Mouse (Mus musculus) cerebellum, adult 11 months (tissue): Measurements from ENCODE around the gene Lars2.
"Not testable (repeated sequence)": the region's sequence is repeated elsewhere in the genome, so short reads cannot be mapped to it uniquely, and the experiment has no call there.

Experiments used
- DNase-seq: peaks from one replicate; pipeline ENCODE4 v3.0.0; 2022

Gene Lars2

DNA sequence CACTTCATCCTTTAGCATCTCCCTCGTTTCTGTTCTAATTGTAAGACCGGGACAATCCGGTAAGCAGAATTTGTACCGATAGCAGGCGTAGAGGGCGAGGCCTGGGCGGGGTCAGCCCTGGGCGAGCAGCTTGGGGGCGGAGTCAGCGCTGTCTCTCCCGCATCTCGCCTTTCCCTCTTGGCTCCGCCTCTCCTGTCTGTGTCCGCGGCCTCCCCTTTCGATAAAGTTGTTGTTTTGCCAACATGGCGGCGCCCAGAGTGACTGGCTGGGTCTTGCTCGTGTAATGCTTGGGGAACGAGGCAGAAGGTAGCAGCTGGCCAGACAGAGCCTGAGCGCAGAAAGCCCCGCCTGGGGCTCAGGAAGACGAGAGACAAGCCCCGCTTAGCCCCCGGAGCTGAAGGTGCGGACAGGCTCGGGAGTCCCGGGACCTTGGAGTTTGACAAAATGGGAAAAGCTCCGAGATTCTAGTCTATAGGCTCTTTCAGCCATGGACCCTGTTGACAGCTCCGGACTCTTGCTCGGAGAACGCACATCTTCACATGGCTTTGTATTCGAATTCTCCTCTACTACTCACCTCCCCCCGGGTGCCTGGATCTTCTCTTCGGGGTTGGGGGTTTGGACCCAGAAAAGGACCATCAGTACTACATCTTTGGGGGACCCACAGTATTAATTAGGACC is at the start of gene Lars2:
Gene Lars2 (plus strand): TSS at position 220 of the 678 bp plus-strand sequence.
- peak; percentile 91 for DNase-seq

DNA sequence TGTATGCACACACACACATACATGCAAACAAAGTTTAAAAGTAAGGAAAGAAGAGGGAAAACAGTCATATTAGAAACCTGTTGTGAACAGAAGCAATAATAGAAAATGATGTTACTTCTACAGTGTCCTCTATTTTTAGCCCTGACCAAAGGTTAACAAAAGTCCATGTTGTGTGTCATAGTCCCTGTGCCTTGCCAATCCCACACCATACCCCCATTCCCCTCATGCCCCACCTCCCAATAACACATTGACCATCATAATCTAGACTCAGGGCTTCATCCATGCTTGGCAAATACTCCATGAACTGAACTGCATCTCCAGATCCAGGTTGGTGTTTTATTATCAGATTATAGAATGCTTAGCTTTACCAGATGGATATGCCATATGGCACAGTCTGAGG is 40.6 kb upstream of the Lars2 start:
- DNase-seq: no peak

DNA sequence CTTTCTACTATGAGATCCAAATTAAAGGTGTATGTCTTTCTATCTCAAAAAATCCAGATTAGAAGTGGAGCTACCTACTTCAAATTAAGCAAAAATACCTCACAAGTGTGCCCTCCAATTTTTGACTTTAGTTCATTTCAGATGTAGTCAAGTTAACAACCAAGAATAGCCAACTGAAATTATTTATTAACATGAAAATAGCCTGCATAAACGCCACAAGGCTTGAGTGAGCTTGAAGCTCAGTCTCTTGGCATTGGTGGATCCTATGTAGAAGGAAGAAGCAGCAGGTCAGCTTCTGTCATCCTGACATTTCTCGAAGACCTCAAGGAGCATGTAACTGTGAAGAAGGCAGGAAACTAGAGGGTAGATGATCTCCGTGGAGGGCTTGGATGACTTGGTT is 38.4 kb upstream of the Lars2 start:
- DNase-seq: no peak

DNA sequence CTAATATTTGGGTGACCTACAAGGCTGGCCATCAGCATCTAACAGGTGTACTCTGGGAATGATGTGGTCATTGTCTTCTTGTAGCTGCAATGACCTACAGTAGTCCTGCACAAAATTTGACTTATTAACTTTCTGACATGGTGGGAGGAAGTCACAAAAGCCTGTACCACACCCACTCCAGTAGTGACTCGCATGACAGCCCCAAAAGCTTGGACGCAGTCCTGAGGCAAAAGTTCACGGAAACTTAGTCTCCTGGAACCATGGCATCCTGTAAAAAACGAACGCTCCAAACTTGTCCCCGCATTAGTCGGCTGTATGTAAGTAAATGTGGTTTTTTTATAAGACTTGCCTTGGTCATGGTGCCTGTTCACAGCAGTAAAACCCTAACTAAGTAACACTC is 36.9 kb upstream of the Lars2 start:
- no peak for DNase-seq

DNA sequence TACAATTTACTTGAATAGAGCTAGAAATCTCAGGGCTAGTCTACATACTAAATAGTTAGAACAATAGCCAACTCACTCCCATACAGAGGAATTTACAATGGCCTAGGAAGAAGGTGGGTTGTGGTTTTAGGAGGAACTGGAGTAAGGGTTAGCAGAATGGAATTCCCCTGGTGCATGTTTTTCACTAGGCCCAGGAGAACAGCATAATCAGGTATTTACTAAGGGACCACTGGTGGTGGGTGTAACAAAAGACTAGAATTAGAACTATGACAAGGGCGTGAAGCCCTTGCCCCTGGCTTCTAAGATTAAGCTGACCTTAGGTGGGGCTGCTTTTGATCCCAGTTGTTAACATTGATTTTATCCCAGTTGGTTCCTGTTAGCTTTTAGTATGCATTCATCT is 36.5 kb upstream of the Lars2 start:
- DNase-seq: not testable (repeated sequence)

DNA sequence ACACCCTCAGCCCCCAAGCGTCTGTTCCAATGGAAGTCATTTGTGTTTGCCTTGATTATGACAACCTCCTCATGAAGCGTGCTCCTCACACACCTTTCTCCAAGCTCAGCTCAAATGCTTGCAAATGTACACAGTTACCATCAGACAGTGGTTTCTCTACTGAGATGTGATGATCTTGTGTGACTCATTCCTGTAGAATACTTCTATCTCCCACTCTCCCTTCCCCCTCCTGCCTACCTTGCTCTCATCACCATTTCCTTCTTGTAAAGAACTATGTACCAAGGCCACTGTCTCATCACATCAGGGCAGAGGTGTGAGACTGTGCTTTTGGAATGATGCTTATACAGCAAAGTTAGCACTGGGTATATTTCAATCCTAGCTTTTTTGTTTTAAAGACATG is 33.2 kb upstream of the Lars2 start:
- DNase-seq: no peak

DNA sequence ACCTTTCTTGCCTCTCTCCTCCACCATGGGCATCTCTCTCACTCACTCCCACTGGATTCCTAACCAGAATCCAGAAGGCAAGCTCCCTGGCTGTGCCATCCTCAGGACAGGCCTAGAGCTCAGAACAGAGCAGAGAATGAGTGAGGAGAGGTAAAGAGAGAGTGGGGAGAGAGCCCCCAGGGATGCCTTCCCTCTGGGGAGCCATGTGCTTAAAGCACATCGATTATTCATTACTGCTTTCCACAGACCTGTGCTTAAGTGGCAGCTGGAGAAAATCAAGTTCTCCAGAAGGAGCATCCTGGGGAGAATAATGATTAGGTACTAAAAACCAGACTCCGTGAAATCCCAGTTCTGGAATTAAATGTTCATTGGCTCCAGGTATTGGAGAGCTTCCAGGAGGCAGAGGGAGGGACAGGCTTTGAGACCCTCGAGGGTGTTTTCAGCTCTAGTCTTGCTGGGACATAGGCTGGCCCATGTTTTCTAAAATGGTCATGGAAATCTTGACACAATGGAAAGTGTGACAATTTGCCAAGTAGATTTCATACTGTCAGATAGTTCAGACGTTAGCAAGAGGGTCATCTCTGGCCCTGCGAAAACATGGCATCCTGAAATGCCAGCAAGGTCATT is 31.6 kb upstream of the Lars2 start:
- DNase-seq: no peak

DNA sequence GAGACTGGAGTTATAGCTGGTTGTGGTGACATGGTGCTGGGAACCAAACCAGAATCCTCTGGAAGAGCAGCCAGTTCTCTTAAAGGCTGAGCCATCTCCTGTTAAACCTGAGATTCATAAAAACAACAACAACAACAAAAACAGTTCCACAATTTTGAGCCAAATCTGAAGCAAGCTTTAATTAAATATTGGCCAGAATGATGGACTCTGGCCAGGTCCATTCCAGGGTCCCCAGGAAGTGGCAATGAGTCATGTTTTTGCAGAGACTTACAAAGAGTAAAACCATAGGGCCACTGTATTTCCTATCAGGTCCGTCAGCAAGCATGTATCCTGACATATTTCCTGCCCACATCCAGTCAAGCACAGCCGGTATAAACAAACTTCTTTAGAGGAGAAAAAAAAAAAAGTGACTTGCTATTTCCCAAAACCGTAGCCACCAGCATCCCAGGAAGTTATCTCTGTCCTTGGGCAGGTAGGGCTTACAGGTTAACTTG is 27.0 kb upstream of the Lars2 start:
- DNase-seq: no peak

DNA sequence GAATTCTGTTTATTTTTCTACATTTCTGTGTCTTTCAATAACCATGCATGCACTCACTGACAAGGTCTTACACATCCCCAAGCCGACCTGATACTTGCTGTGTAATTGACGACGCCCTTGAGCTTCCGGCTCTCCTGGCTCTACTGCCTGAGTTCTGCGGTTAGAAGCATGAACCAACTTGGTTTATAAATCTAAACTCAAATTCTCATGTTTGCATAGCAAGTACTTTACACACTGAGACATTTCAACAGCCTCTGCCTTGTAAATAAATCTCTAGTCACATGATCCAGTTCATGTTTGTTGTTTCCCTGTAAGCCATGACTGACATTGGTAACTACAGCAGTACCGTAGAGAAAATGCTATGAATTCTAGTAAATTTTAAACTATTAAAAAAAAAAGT is 25.5 kb upstream of the Lars2 start:
- DNase-seq: no peak

DNA sequence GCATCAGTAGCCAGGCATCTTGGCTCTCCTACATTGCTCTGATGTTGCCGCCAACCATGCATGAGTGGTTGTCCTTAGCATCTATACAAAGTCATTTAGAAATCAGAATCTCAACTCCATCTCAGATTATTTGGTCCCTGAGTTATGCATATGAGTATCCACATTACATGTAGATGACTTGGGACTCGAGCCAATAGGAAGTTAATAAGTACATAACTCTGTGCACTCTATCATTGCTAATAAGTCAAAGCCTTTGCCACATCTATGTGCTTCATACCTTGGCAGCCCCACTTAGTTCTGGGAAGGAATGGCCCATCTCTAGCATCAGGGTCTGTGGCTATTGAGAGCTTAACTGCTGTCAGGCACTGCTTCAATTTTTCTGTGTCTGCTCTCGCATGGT is 23.7 kb upstream of the Lars2 start:
- no peak for DNase-seq

DNA sequence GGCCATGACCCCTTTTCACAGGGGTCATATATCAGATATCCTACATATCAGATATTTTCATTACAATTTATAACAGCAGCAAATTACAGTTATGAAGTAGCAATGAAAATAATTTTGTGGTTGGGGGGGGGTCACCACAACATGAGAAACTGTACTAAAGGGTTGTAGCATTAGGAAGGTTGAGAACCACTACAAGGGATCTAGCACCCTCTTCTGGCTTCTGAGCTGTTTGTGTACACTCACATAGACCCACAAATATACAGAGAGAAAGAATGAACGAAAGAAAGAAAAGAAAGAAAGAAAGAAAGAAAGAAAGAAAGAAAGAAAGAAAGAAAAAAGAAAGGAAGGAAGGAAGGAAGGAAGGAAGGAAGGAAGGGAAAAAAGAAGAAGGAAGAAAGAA is 17.4 kb upstream of the Lars2 start:
- not testable (repeated sequence) for DNase-seq

DNA sequence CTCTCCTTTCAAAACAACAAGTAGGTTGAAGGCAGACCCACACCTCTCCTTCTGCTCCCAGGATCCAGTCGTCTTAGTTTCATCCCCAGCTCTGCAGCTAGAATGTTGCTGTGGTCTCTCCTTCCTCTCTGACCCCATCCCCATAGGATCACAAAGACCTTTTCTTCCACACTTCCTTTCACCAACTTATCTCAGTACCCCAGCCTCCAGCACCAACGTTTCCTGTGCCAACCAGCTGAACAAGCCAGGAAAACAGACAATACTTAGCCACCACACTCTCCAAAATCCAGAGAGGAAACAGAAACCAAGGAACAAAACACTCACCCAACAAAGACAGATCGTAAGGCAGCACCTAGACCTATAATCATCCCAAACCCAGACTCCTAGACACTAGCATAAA is 6.7 kb upstream of the Lars2 start:
- DNase-seq: no peak

DNA sequence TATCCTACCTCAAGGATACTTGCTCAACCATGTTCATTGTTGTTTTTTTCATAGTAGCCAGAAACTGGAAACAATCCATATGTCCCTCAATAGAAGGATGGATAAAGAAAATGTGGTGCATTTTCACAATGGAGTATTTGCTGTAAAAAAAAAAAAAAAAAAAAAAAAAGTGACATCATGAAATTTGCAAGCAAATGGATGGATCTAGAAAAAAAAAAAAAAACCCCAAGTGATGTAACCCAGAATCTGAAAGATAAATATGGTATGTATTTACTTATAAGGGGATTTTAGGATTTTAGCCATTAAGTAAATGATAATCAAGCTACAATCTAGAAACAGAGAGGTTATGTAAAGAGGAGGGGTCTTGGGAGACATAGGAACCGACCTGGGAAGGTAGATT is 1.4 kb upstream of the Lars2 start:
- DNase-seq: no peak

DNA sequence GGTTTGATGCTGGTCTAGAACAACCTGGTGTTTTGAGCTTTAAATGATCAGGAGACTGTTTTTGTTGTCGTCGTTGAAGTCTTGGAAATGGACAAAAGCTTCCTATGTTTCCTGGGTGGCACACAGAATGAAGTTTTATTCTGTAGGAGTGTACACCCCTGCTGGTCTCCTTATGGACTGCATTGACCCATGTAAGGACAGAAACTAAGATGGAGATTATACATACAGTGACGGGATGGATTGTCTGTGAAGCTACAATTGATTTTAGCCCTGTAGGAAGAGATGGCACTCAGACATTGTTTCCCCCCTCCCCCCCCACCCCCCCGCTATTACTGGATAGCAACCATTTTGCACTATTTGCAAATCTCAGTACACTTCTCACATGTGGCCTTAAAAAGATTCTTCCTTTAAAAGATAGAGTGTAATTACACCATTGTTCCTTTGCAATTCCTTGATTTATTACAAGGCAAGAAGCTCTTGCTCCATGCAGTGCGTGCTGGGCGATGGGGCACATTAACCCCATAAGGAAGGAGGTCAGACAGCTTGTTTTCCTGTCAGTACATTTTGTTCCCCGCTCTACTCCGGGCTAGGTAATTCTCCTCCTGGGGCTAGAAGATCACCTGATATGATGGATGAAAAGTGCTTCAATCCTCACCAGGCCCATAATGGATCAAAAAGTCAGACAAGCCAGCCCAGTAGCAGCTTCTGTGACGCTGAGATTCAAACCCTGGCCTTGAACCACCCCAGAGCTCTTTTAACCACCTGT is 602 bp upstream of the Lars2 start:
- no peak for DNase-seq

DNA sequence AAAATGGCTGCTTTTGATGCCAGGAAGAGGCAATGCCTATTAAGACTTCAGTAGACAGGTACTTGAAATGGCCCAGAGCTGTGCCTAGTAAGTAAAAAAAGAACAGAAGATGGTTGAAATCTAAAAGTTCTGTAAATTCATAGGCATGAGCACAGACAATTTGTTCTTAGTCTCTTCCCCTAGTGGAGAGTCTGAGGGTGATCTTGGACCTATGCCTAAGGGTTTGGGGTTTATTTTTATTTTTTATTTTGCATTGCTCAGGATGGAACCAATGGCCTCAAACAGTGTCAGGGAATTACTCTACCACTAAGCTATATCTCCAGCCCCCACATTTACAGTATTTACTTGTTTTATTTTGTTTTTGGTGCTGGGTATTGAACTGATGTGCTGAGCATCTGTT is 909 bp downstream of the Lars2 start:
- DNase-seq: no peak

DNA sequence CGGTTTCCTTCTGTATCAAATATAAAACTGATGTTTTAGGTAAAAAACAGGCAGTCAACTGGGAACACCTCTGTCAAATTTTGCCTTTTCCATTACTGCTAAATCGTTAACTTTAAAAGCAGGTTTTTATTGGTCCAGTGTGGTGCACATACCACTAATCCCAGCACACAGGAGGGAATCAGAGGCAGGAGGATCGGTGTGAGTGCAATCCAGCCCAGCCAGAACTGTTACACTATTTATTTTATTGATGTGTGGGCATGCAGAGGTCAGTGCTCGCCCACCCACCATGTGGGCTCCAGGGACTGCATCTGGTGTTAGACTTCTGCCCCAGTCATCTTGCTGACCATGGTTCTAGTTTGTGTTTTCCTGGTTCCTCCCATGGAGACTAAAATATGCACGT is 15.7 kb downstream of the Lars2 start:
- DNase-seq: no peak

DNA sequence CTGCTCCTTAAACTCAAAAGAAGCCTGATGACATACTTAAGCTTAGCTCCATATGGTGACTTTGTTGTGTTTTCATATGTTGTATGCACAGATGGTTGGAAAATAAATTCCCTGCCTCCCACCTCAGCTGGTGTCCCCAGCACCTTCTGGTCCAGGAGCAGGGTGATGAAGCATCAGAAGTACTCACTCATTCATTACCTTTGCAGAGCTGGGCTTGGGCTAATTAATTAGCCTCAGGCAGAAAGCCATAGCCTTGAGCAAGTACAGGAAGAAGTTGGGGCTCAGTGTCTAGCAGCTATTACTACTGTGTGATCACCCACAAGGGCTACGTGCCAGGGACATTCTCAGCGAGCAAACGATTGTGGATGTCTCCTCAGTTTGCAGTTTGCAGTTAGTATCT is 18.0 kb downstream of the Lars2 start:
- peak; percentile 46 for DNase-seq

DNA sequence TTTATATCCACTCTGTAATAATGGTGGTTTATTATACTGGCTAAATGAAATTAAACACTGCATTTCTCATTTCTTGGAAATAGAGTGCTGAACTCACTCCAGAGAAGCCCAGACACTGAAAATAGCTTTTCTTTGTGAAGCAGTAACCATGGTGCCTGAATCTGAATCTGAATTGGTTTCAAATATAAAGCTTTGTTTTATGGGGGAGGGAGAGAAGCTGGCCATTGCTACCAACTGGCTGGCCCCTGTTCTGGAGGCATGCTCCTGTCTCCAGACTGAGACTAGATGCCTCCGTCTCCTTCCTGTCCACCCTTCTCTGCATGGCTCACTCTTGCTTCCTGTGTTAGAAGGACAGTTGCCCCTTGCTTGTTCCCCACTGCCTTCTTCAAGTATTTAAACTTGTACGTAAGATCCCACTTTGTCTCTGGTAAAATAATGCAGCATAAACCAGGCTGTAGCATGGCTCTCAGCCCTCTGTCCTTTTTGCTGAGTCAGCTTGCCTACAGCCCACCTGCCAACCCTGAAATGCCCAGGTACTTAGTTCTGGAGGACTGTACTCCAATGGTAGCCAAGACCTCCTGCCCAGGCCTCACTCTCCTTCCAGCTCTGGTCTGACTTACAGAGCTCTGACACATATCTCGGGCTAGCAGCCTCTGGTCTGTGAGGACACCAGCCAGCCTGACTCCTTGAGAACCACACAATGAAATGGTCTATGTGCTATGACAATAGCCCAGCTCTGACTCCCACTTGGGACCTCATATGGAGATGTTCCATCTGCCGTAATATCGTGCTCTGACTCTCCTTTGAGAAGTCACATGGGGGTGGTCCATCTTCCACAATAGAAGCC is 18.8 kb downstream of the Lars2 start:
- no peak for DNase-seq

DNA sequence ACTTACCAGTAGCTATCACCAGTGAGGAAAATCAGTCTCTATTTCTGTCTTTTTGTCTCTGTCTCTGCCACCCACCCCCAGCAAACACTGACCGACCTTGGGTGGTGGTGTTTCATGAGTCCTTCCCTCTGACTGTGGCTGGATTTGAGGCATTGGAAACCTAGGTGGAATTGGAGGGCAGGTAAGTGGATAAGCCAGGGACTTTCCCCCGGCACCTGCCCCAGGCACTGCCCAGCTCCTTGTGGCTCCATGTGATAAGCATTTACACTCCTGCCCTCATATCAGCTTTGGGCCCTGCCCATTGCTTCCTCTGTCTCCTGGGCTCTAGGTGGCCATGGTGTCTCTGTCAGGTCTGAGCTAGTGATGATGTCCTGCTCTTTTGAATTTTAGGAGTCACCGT is 19.6 kb downstream of the Lars2 start:
- no peak for DNase-seq

DNA sequence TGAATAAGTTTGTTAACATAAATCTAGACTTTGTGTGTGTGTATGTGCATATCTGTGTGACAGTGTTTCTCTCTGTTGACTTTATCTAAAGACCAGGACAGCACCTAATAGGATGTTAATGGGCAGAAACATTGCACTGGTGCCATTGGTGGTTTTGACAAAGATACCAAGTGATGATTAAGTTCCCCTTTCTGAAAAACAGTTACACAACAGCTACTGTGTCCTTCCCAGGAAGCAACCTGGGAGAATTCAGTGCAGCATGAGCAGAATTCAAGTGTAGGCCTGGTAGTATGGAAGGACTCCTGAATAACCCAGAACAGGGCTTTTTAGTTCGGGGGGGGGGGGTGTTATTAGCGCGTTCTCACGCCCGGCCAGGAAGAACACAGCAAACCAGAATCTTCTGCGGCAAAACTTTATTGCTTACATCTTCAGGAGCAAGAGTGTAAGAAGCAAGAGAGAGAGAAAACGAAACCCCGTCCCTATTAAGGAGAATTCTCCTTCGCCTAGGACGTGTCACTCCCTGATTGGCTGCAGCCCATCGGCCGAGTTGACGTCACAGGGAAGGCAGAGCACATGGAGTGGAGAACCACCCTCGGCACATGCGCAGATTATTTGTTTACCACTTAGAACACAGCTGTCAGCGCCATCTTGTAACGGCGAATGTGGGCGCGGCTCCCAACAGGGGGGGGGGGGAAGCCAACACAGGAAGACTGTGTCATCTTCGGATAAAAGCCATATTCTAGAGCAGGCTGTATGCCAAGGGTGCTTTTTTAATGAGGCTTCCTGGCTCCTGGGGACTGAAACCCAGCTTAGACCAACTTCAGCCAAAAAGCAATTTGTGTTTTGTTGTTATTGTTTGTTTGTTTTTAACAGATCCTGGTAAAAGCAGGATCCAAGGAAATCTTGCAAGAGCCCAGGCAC is 21.6 kb downstream of the Lars2 start:
- DNase-seq: not testable (repeated sequence)

DNA sequence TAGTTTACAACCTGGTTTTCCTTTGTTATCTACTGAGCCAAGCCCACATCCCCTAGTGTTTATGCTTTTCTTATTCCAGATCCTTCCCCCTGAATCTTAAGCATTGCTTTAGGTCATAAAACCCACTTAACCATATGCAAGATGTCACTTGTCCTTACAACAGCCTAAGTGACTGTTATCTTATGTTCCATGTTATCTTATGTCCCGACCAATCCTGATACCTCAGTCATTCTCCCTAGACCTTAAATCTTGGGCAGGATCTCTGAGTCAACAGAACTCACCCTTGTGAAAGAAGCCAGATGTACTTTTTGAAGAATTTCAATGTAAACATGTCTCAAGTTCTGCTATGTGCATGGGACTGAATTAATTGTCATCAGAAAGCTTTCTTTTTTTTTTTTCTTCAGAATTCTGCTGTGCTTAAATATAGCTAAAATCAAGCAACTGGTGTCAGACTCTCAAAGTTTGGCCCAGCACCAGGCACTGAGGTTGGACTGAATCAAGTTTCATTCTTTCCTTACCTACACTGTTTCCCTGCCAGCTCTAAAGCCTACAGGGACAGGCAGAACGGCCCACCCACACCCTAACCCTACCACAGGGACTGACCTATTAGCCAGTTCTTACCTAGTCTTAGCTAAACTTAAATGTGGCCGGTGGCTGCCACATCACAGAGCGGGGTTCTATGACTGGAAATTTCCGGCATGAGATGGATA is 24.6 kb downstream of the Lars2 start:
- no peak for DNase-seq
